Mouse (Mus musculus): Measurements from ENCODE around the gene Ano1. TPM values are rescaled to one million over a fixed set of nuclear protein-coding genes. Genes with fewer than 3 reads are reported as not detected.

Gene Ano1
- total RNA-seq, 2 experiments from 2014 or later, result 34.3 to 37.7 TPM

DNA sequence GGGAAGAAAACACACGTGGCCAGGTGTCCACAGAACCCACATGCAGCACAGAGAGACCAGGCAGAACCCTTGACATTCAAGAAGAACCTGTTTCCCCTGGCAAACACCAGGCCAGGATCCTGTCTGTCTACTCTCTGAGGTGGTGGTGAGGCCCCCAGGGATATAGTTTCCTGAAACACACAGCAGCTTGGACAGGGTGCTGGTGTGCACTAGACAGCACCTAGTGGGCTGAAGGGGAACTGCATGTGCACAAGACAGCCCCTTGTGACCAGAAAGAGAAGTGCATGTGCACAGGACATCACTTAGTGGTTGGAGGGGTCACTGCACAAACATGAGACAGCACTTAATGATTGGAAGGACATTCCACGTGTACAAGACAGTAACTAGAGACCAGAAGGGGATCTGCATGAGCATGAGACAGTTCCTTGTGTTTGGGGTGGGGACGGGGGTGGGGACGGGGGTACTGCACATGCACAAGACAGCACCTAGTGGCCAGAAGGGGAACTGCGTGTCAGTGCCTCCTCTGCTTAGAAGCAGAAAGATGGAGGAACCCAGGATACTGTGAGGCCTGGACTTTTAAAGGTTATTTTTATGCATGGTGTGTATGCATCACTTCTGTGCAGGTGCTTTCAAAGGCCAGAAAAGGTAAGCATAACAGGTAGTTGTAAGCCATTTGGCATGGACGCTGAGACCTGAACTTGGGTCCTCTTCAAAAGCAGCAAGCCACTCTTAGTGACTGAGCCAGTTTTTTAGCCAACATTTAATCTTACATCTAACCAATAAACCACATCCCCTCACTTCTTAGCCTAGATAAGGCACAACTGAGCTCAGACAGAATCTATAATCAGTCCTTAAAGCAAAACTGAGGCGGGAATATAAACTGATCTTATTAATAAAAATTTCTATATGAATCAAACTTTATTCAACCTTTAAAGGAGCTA, 54.7 kb downstream of the Ano1 start:
- DNase-seq, result peak; percentile 43

DNA sequence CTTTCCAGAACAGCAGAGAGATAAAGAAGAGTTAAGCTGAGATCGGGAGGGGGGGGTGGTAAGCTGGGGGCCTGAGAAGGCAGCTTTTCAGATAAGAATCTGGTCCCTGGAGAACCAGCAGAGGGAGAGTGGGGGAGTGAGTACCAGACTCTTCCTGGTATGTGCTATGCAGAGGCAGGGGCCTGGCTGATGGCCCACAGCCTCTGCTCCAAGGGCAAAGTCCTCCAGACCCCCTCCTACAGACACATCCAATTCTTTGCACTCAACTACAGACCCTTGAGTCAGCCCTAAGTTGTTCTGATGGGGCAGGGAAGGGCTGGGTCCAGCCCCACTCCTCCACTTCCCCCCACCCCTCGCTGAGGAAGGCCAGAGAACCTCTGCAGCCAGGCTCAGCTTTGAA, 61.9 kb downstream of the Ano1 start:
- no peak for DNase-seq

DNA sequence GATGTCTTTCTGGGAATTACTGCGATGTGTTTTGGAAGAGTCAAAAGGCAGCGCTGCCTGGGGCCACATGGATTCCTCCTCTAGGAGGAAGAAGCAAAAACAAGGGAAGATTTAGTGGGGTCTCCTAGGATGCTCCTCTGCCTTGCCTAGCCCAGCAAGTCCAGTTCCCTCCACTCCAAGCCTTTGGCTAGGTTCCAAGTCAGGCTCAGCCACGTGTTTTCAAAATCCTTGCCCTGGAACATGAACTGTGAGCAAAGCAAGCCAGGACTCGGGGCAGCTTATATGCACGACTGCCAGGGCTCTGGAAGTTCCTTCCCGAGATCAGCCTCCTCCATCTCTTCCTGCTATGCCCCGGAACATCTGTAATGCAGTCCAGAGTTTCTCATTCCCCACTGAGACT, 62.6 kb downstream of the Ano1 start:
- DNase-seq, result peak; percentile 32

DNA sequence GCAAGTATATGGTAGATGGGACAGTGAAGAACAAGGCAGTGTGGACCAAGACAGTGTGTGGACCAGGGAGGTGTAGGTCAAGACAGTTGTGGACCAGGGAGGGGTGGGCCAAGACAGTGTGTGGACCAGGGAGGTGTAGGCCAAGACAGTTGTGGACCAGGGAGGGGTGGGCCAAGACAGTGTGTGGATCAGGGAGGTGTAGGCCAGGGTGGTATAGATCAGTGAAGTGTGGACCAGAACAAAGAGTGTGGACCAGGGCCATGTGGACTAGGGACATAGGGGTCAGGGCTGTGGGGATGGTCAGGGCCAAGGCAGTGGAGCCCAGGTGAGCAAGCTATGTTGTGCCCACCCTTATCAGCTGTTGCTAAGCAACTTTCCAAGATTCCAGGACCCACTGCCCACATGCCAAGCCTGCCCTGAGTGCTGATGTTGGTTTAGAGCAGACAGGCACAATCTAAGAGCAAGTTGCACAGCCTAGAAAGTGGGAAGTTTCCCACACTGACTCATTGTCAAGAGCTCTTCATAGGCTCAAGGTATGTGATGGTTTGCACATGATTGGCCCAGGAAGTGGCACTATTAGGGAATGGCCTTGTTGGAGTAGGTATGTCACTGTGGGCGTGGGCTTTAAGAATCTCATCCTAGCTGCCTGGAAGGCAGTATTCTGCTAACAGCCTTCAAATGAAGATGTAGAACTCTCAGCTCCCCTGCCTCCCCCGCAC, 64.0 kb downstream of the Ano1 start:
- no peak for DNase-seq

DNA sequence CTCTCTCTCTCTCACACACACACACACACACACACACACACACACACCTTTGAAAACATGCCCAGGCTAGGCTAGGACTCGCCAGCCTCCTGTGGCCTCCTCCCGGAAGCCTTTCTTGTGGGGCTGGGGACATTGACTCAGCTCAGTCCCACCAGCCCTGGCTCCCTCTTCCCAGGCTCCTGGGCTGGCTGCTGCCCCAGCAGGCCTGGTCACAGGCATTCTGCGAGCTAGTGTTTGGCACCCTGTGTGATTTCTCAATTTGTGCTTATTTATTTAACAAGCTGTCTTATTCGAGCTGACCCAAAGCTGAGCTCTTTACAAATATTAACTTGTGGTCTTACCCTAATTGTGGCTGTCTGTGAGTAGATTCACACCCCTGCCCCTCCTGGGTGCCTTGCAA, 66.8 kb downstream of the Ano1 start:
- DNase-seq, result peak; percentile 29

DNA sequence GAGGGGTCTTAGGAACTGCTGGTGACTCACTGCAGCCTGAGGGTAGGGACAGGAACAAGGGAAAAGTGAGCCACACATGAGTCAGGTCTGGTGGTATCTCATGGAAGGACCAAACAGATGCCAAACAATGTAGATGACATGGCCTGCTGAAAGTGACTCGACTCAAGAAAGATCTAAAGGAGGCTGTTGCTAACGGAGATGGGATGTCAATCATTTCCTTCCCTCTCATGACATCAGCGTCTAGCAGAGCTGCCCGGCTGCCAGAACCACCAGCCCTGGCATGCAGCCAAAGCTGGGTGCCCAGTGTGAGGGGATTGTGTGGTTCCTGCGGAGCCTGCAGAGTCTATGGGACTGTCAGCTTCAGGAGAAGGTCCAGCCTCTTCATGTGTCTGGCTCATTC, 67.3 kb downstream of the Ano1 start:
- DNase-seq, result peak; percentile 51

DNA sequence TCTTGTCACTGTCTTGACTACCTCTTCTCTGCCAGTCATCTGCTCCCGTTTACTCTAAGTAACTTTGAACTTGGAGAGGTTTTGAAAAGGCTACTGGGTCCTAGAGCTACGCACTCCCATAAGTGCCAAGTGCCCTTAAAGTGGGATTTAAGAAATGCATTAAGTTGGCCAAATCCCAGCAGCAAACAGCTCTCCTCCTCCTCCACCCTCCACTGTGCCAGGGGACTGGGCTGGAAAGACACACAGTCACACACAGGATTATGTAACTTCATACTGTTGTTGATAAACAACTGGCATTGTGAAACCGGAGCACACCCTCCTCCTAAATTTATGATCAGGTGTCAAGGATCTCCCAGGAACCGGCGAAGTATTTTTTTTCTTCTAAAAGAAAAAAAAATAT, 71.7 kb downstream of the Ano1 start:
- peak; percentile 32 for DNase-seq

DNA sequence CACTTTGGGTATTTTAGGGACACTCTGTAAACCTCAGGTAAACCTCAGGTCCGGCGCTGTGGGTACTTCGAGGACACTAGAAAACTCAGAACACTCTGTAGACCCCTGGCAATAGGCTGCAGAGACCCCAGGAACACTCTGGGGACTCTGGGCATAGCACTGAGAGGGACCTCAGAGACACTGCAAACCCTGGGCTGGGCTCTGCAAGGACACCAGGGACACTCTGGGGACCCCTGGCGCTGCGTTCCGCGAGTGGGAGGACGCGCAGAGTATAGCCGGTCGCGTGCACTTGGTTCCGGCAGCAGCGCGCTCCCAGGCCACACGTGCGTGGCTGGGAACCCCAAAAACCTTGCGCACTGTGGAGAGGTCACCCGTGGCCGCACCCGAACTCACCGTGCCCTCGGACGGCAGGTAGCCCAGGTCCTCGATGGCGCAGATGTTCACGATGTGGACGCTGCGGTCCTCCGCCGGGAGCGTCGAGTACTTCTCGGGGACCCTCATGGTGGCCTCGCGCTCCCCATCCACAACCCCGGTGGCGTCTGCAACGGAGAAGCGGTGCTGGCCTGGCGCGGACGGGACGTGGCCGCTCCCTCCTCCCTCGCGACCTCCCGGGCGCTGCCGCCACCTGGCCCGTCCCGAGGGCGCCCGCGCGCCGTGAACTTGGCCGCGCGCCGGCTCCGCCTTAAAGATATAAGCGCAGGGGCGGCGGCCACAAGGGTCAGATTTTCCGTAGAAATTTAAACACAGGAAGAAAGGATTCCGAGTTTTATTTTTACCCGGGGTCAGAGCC, 73.3 kb downstream of the Ano1 start:
- DNase-seq, result peak; percentile 72

DNA sequence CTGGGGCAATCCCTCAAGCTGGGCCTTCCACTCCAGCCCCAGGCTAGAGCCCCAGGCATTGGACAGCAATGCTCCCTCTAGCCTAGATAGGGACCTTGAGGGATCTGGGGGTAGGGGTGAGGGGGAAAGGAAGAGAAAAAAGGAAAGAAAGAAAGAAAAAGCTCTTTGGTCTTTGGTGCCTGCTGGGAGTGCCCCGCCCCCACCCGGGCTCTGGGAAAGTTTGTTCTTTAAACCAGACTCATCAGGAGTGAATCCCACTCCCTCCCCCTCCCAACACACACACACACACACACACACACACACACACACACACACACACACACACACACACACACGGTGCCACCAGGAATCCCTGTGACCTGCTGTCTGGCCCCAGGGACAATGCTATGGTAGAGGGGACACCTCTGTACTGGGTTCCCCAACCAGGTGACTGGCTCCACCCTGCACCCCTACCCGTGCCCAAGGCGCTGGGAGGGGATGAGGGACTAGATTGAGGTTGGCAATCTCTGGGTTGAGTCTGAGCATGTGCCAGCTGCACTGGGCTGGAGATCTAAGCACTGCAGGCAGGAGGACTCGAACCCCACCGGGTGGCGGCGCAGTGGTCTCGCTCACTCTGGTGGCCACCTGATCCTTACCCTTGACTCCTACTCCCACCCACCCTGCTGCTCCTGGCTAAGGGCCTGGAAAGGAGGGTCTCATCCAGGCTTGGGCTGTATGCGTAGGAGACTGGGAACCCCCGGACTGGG, 74.3 kb downstream of the Ano1 start:
- DNase-seq, result no peak

DNA sequence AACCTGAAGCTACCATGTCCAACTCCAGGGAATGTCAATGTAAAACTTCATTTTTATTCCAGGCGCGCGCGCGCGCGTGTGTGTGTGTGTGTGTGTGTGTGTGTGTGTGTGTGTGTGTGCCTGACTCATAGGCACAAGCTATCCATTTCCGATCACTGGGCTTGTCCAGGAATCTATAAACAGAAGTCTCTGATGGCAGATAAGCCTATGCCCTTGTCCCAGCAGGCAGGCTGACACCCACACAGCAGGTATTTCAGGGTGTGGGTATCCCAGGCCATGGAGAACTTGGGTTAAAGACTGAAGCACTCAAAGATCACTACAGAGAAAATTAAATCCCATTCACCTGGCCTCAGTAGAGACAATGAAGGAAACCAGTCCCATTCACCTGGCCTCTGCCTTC, 76.1 kb downstream of the Ano1 start:
- DNase-seq, result no peak

DNA sequence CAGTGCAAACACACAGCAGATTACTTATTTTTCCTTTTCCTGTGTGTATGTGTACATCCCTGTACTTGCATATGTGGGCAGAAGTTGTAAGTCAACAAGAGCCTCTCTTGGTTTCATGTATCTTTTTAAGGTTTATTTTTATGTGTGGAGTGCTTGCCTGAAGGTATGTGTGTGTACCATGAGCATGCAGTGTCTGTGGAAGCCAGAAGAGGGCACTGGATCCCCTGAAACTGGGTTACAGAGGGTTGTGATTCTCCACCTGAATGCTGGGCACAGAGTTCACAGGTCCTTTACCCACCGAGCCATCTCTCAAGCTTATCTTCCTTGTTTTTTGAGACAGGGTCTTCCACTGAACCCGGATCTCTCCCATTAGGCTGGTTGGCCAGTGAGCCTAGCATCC, 81.9 kb downstream of the Ano1 start:
- DNase-seq, result no peak

DNA sequence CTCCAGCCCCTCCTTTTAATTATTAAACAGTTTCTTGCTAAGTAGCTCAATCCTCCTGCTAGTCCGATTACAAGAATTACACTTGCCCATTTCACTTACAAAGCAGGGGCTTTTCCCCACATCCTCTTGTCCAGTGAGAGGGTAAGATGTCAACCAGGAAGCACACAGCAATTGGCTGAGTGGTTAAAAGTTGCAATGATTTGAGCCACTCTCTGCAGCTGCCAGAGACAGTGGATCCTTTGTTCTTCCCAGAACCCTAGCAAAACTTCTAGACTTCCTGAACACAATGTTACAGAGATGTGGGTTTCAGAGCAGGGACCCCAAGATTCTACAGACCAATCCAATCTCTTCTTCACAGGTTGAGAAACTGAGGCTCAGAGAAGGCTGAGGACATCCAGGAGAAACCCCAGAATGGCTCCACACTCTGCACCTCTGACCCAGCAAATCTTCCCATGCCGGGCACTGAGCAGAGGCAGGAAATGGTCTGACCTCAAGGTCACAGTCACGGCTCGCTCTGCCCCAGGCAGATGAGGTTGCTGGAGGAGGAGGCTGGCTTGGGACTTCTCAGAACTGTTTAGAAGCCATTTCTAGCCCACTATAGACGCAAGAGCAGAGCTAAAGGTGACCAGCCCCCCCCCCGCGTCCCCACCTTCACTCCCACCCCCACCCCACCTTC, 83.0 kb downstream of the Ano1 start:
- no peak for DNase-seq

DNA sequence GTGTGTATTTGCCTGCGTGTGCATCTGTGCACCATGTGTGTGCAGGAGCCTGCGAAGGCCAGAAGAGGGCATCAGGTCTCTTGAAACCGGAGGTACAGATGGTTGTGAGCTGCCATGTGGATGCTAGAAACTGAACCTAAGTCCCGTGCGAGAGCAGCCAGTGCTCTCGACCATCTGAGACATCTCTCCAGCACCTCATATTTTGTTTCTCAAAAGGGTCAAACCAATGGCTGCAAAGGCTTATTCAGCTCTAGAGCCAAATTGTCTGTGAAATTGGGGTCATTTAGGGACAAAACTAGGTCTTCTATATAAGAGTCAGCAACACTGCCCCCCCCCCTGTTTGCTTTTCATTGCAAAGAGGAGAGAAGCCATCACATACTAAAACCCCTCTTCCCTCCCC, 84.7 kb downstream of the Ano1 start:
- no peak for DNase-seq

DNA sequence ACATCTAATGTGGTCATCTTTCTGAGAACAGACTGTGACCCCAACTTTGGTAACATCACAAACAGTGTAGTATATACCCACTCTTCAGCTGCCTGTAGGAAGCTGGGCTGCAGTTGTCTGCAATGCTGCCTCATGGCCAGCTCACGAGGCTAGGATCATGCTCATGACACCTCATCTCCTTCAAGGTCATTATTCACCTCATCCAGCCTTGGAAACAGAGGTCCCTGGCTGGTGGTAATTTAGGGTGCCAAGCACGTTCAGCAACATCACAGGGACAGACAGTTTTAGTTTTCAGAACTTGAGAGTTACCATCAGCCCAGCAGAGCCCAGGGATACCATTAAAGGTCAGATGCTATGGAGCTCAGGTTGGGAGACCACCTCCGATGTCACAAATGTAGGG, 86.2 kb downstream of the Ano1 start:
- no peak for DNase-seq

DNA sequence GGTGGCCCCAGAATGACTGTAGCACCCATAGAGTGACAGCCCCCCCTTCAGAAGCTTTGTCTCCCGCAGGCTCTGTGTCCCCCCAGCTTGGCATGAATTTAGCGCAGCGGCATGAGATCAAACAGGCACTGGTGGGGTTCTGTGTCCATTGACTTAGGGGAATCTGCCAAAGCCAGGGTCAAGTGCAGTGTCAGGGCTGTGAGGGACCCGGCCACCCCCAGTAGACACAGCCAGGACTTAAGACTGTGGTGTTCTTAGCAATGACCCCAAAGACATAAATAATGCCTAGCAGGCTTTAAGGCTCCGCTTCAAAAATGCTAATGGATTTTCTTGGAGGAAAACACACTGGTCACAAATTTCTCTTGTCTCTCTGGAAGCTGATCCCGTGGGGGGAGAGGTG, 88.2 kb downstream of the Ano1 start:
- no peak for DNase-seq

DNA sequence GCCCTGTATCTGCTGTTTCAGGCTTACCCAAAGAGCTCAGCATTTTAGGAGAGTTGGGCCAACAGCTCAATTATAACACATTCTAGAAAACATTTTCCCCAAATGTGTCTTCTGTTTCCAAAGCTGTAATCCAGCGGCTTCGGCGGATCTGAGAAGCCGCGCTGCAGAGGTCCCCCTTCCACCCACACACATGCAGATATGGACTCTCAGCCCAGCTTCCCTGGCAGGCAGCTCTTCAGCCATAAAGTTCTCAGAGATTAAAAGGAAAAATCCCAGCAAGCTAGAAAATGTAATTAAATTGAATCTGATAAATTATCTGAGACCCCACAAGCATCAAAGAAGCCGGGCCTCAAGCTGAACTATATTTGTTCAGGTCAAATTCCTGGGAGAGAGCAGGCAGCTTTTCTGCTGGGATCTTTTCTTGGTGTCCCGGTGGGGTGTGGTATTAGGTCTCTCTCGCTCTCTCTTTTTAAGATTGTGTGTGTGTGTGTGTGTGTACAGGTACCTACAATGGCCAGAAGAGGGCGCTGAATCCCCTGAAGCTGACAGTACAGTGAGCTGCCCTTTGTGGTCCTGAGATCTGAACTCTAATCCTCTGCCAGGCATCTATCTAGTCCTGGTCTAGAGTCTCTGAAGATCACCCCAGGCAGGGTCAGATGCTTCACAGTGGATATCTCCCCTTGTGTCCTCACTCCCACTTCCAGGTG, 95.4 kb downstream of the Ano1 start:
- no peak for DNase-seq

DNA sequence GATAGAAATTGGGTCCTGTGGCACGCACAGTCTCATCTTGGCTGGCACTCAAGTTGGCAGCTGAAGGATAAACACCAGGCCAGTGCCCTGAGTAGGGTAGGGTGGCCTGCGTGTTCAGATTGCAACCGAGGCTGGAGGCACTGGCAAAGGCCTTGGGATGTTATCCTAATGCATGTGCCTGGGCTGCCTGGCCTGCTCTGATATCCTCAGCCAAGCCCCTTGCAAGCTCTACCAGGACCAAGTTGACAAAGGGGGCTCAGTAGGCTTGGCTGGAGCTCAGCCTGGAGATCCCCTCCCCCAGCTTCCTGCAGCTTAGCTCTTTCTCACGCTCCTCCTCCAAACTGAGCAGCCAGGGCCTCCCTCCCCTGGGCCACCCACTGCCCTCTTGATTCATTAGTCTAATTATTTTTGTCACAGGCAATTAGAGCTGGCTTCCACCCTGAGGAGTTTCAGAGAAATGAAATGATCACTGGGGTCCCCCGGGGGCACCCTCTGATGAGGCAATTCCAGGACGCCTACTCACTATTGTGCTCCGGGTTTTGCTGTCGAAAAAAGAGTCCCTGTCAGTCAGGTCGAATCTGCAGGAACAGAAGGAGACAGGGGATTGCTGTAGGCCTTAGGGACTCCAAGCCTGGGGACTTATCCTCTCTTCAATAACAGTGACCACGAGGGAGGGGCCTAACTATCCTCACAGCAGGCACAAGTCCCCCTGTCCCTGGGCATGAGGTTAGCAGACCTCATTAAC, 97.9 kb downstream of the Ano1 start:
- DNase-seq, result peak; percentile 77

DNA sequence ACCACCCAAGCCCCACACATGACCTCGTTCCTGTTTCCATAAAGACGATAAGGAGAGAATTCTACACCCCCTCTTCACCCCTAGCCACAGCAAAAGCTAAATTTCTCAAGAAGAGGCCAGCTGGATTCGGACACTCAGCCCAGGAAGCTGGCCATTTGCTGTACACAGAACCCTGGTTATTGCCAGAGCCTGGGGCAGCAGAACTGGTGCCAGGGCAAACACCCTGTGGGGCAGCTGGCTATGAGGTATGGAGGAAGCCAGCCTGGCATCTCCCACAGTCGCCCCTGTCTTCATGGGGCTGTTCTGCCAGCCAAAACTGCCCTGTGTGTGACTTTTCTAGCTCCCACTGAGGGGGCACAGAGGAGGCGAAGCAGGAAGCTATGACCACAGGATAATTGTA, 104.2 kb downstream of the Ano1 start:
- peak; percentile 56 for DNase-seq

DNA sequence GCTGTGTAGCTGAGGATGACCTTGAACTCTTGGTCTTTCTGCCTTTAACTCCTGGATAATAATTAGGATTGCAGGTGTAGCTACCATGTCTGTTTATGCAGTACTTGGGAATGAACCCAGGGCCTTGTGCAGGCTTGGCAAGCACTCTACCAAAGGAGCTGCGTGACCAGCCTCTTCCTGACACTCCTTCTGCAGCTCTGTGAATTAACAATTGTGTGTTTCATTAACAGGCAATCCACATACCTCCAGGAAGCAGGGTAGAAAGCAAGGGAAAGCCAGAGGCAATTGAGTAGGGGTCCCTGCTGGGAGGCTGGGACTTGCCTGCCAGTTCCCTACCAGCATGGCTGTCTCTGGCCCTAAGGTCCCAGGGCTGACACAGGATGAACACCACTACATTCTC, 111.0 kb downstream of the Ano1 start:
- DNase-seq, result no peak

DNA sequence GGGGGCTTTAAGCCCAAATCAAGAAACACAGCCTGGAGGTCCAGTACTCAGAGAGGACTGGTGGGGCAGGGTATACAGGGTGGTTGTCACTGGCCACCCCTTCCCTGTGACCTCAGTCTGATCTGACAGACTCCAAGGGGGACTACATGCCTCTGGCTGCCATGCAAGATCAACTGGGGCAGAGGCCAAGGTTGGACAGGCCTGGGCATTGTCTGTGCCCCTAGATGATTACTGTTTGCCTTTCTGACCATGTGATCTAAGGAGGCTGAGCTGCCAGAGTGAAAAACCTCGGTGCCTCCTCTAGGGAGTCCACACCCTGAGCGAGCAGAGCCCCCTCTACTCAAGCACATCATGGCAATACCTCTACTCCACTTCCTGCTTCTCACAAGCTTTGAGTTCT, 115.8 kb downstream of the Ano1 start:
- peak; percentile 50 for DNase-seq

Data from adrenal gland, postnatal 10 days (tissue).